Mouse (Mus musculus) limb, embryonic 14.5 days (tissue): ENCODE measurements around the gene Ptprn2. TPM values are rescaled to one million over a fixed set of nuclear protein-coding genes. Genes with fewer than 3 reads are reported as not detected.

ENCODE experiments used
- ATAC-seq: fragments of 200-750 bp; cut with Nextera tagmentation; 2 replicates; pipeline ENCODE4 v1.8.0; 2017; ENCODE audit warnings: low read depth, moderate number of reproducible peaks, moderate TSS enrichment; ENCODE audit not compliant: low FRiP score
- DNase-seq: peaks from one replicate; pipeline ENCODE4 v3.0.0-alpha.2; 2015; ENCODE audit warnings: low spot score
- H3K27ac ChIP-seq: fragments of 300-500 bp; sonication (generic); replicated peaks from 2 replicates; pipeline ENCODE4 v1.5.1; 2014; ENCODE audit warnings: low read depth, mild to moderate bottlenecking, low read length, moderate library complexity, mixed read lengths
- H3K27me3 ChIP-seq: fragments of 300-500 bp; sonication (generic); 2 replicates; pipeline ENCODE4 v1.6.1; 2014; ENCODE audit warnings: low read length, mixed read lengths; ENCODE audit not compliant: control insufficient read depth, insufficient read depth
- H3K36me3 ChIP-seq: fragments of 300-500 bp; sonication (generic); 2 replicates; pipeline ENCODE4 v1.6.1; 2014; ENCODE audit warnings: mild to moderate bottlenecking, low read length, moderate library complexity, mixed read lengths; ENCODE audit not compliant: control insufficient read depth, insufficient read depth
- H3K4me1 ChIP-seq: fragments of 300-500 bp; sonication (generic); 2 replicates; pipeline ENCODE4 v1.6.1; 2014; ENCODE audit warnings: antibody characterized with exemption, low read length, mixed read lengths; ENCODE audit not compliant: control insufficient read depth, insufficient read depth
- H3K4me2 ChIP-seq: fragments of 300-500 bp; sonication (generic); replicated peaks from 2 replicates; pipeline ENCODE4 v1.6.1; 2014; ENCODE audit warnings: low read depth, mild to moderate bottlenecking, low read length, moderate library complexity; ENCODE audit not compliant: severe bottlenecking
- H3K4me3 ChIP-seq: fragments of 300-500 bp; sonication (generic); replicated peaks from 2 replicates; pipeline ENCODE4 v1.5.1; 2014; ENCODE audit warnings: low read length
- H3K9ac ChIP-seq: fragments of 300-500 bp; sonication (generic); 2 replicates; pipeline ENCODE4 v1.6.1; 2014; ENCODE audit warnings: mild to moderate bottlenecking, low read depth, low read length, moderate library complexity; ENCODE audit not compliant: severe bottlenecking
- H3K9me3 ChIP-seq: fragments of 300-500 bp; sonication (generic); 2 replicates; pipeline ENCODE4 v1.6.1; 2016; ENCODE audit warnings: low read length; ENCODE audit not compliant: control insufficient read depth
- POLR2A ChIP-seq: fragments of 200-500 bp; IDR thresholded peaks from 2 replicates; pipeline ENCODE4 v1.8.0; 2012; ENCODE audit warnings: inconsistent platforms, mild to moderate bottlenecking, moderate library complexity, borderline replicate concordance; ENCODE audit not compliant: insufficient read depth, insufficient read length; ENCODE audit errors: extremely low read depth
- WGBS: fragments of 180-500 bp; shearing (Covaris S2); extraction: QIAGEN DNeasy Blood & Tissue Kit; methylation state at CpG from one replicate; pipeline ENCODE4 v1.1.7; 2014; 5-methylcytosine and 5-hydroxymethylcytosine counted together
- polyA plus RNA-seq, 2 experiments: library from polyadenylated mRNA; depleted of rRNA in 1 of 2; stranded (reverse) in 1 of 2; unstranded in 1 of 2; fragments of >200 nt; fragmentation: Nextera tagmentation in 1 of 2; extraction: Ambion mirVana in 1 of 2; gene quantifications; 2 replicates each; pipeline versions ENCODE4 v1.2.1 to v1.2.3; 2012 to 2014

The Ptprn2 gene
- polyA plus RNA-seq (2012; rRNA removed) (0.65 and 0.68 TPM in 2 replicates), polyA plus RNA-seq (2014; fragmentation: Nextera tagmentation; extraction: Ambion mirVana) (0.08 and 0.19 TPM in 2 replicates)

DNA sequence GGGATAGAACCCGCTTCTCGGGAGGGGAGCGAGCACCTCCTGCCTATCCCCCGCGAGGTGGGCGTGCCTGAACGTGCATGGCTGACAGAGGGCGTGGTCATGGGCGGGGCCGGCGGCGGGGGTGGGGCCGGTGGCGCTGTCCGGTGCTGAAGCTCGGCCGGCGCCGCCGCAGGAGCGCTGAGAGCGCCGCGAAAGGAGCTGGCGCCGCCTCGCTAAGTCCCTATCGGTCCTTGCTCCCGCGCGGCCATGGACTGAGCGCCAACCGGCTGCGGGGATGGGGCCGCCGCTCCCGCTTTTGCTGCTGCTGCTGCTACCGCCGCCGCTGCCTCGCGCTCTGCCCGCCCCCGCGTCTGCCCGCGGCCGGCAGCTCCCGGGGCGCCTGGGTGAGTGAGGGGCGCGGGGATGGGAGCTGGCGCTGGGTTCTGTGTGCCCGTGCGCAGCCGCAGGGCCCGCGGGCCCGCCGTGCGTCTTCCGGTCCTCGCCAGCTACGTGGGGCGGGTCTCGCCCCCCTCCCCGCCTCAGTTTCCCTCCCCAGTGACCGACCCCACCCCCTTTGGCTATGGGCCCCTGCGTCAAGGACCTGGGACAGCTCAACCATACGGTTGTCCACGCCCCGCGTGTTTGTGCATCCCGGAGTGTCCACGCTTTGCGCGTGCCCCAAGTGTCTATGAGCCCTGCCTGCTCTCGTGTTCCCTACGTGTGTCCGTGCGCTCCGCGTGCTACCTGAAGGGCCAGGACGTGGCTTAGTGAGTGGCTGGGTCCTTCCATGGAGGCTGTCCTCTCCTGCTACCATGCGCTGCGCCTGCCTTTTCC is at the start of gene Ptprn2:
Gene Ptprn2, plus strand, starts transcription at position 130 of the 813 bp plus-strand sequence.
- TF ChIP-seq POLR2A: no peak
- no peak within 1 kb of the TSS for H3K27ac ChIP-seq
- H3K9me3 ChIP-seq: no peaks in the 10 kb centered on the region
- ATAC-seq (peak; percentile 90), DNase-seq (peak; percentile 72)
- H3K4me1 ChIP-seq: peaks cover 8% of the 10 kb centered on the region; the same call in 1 of the 2 replicates
- peaks cover 14% of the 10 kb centered on the region; the same call in 1 of the 2 replicates for H3K27me3 ChIP-seq
- H3K36me3 ChIP-seq: no peaks in the 10 kb centered on the region
- H3K4me2 ChIP-seq: peak within 1 kb of the TSS; percentile 96
- H3K4me3 ChIP-seq: peak within 1 kb of the TSS; percentile 49
- peak within 1 kb of the TSS; percentile 38; the same call in 1 of the 2 replicates for H3K9ac ChIP-seq
- 0% methylated on average over 49 of the region's 86 CpGs for WGBS

DNA sequence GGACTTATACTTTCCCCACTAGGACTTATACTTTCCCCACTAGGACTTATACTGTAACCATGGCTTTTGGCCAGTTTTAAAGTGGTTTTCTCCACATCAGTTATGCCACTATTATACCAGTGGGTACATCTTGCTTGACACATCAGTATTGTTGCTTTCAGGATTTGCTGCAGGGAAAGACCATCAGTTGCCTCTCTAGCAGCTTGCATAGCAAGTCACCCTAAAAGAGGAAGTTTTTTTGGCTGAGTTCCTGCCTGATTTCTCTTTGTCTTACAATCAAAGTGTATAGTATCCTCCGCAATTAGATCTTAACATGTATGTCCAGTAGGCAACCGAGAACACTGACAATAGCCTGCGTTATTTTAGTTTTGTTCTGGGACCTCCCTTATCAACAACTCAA is 49.4 kb upstream of the Ptprn2 start:
- Histone ChIP-seq H3K4me2 (no peak overlapping the region), H3K9me3 (no peaks in the 10 kb centered on the region), H3K9ac (no peak overlapping the region), H3K4me1 (no peaks in the 10 kb centered on the region), H3K27me3 (no peaks in the 10 kb centered on the region), H3K27ac (no peak overlapping the region), H3K4me3 (no peak overlapping the region), H3K36me3 (peaks cover 62% of the 10 kb centered on the region)
- DNase-seq (no peak), ATAC-seq (no peak)
- TF ChIP-seq POLR2A: no peak
- WGBS: 86% methylated on average over 3 of the region's 3 CpGs

DNA sequence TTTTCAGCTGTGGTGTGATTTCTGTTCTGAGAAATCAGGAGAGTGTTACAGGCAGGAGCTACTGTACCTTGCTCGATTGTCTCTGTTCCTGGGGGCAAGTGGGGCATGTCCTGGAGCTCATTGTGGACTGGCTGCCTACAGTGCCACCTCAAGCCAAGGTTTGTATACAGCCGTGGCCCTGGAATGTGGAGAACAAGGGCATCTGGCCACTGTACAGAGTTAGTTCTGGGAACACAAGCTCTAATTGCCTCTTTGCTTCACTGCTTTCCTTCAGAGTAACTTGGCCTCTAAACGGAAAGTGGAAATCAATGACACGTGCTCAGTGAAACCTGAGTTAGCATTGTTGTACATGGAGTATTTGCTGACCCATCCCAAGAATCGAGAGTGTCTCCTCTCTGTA is 46.9 kb upstream of the Ptprn2 start:
- Histone ChIP-seq H3K4me3 (no peak overlapping the region), H3K4me2 (no peak overlapping the region), H3K27me3 (no peaks in the 10 kb centered on the region), H3K9ac (no peak overlapping the region), H3K4me1 (no peaks in the 10 kb centered on the region), H3K36me3 (peaks cover 69% of the 10 kb centered on the region), H3K9me3 (no peaks in the 10 kb centered on the region), H3K27ac (no peak overlapping the region)
- no peak for TF ChIP-seq POLR2A
- ATAC-seq (no peak), DNase-seq (no peak)
- 75% methylated on average over 5 of the region's 5 CpGs for WGBS

DNA sequence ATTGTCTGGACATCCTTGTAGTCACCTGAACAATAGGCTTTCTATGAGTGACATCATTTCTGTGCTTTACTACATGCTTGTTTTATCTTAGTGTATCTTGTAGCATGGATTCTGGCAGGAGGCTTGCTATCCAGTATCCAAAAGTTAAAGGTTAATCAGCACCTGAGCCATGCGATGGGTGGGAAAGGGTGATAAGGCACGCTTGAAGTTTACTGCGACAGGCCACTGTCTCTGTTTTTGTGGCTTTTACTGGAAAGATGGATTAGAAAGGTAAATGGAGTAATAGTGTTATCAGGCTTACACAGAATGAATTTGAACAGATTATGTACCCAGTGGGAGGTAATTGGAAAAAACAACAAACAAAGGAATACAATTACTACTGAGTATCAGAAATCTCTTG is 43.3 kb upstream of the Ptprn2 start:
- no peak for DNase-seq
- no peak for ATAC-seq
- Histone ChIP-seq H3K9ac (no peak overlapping the region), H3K9me3 (no peaks in the 10 kb centered on the region), H3K4me2 (no peak overlapping the region), H3K27me3 (no peaks in the 10 kb centered on the region), H3K4me1 (no peaks in the 10 kb centered on the region), H3K4me3 (no peak overlapping the region), H3K27ac (no peak overlapping the region), H3K36me3 (peaks cover 72% of the 10 kb centered on the region)
- 97% methylated on average over 3 of the region's 3 CpGs for WGBS
- TF ChIP-seq POLR2A: no peak

DNA sequence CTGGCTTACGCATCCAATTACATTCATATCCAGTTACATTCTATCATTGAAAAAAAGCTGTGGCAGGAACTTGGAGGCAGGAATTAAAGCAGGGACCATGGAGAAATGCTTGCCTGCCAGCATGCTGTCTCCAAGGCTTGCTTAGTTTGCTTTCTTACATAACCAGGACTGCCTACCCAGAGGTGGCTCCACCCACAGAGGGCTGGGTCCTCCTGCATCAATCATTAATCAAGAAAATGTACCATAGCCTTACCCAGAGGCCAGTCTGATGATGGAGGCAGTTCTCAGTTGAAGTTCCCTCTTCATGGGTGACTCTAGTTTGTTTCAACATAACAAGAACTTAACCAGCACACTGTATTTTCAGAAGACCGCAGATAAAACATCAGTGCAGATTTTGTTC is 36.0 kb upstream of the Ptprn2 start:
- no peak overlapping the region for H3K4me3 ChIP-seq
- H3K36me3 ChIP-seq: peaks cover 45% of the 10 kb centered on the region
- 93% methylated on average over 2 of the region's 2 CpGs for whole genome bisulfite sequencing
- DNase-seq (no peak), ATAC-seq (no peak)
- no peak overlapping the region for H3K27ac ChIP-seq
- no peaks in the 10 kb centered on the region for H3K4me1 ChIP-seq
- TF ChIP-seq POLR2A: no peak
- H3K27me3 ChIP-seq: no peaks in the 10 kb centered on the region
- H3K9ac ChIP-seq: no peak overlapping the region
- no peaks in the 10 kb centered on the region for H3K9me3 ChIP-seq
- H3K4me2 ChIP-seq: no peak overlapping the region
